9 mouse cellular contexts compared by ENCODE assay signal in genomic region chr8:105288231-105288630, GRCm38 (mm10). TPM values are rescaled to one million over a fixed set of nuclear protein-coding genes. Genes with fewer than 3 reads are reported as not detected.
A peak's percentile ranks its signal among the peaks of the same experiment; 100 is the strongest.
DNase-seq lines count a peak whose midpoint lies in the region; ATAC-seq and TF ChIP-seq lines count a peak whose summit lies in the region.
"Had no signal": no experiment of that assay in that cellular context is flagged by ENCODE, and none has a peak within 500 bp of the region (broad histone marks: within the 10 kb centered on the region; RNA-seq: fewer than 3 reads in every experiment).

No protein-coding gene starts in this region.

- H3K4me3 ChIP-seq in heart, embryonic 11.5 days (ENCODE audit: low read depth, low read length), result no peak overlapping the region
- no peak overlapping the region for H3K4me3 ChIP-seq in heart, adult 2 months
- H3K4me3 ChIP-seq in testis, adult 2 months (ENCODE audit: control insufficient read depth, low read depth, low read length), result peak overlapping the region; percentile 95
- H3K4me3 ChIP-seq in intestine, postnatal 0 days (ENCODE audit: low read depth, low read length), result no peak overlapping the region
- H3K4me3 ChIP-seq in stomach, embryonic 16.5 days (replicated peaks; ENCODE audit: low read length), result peak overlapping the region; percentile 64

- H3K4me1 ChIP-seq in heart, embryonic 11.5 days (ENCODE audit: control insufficient read depth, insufficient read depth, low read length), result peaks cover 20% of the 10 kb centered on the region
- H3K4me1 ChIP-seq in heart, adult 2 months (ENCODE audit: control insufficient read depth, insufficient read depth, low read length), result peaks cover 11% of the 10 kb centered on the region
- peaks cover 17% of the 10 kb centered on the region for H3K4me1 ChIP-seq in testis, adult 2 months (ENCODE audit: control insufficient read depth, insufficient read depth, low read length)
- peaks cover 13% of the 10 kb centered on the region; the same call in 1 of the 2 replicates for H3K4me1 ChIP-seq in intestine, postnatal 0 days (replicated peaks; ENCODE audit: control insufficient read depth, insufficient read depth, low read length)
- H3K4me1 ChIP-seq in stomach, embryonic 16.5 days (ENCODE audit: control insufficient read depth, insufficient read depth, low read length), result peaks cover 21% of the 10 kb centered on the region

- H3K9me3 ChIP-seq in heart, embryonic 11.5 days (replicated peaks; ENCODE audit: control insufficient read depth, low read length), result no peaks in the 10 kb centered on the region
- H3K9me3 ChIP-seq in intestine, postnatal 0 days (ENCODE audit: control insufficient read depth), result no peaks in the 10 kb centered on the region
- no peaks in the 10 kb centered on the region for H3K9me3 ChIP-seq in stomach, embryonic 16.5 days (replicated peaks; ENCODE audit: control insufficient read depth, low read length)

- intact Hi-C loops in heart, adult 2 months (cut with DNase I), result loop anchor here (2.0 kb wide), 1 partner anchor 63 kb away; the partner anchor contains the start of gene D230025D16Rik

- no peak for TF ChIP-seq POLR2A in heart, adult 2 months (IDR thresholded peaks at IDR 0.05; ENCODE audit: insufficient read depth, low read depth, low read length)
- TF ChIP-seq POLR2A in testis, adult 2 months (IDR thresholded peaks at IDR 0.05; ENCODE audit: control insufficient read depth, low read depth, low read length), result no peak

- TF ChIP-seq CTCF in heart, adult 2 months (IDR thresholded peaks at IDR 0.05), result no peak
- TF ChIP-seq CTCF in testis, adult 2 months (IDR thresholded peaks at IDR 0.05; ENCODE audit: control insufficient read depth, insufficient read depth, insufficient replicate concordance, low read depth, low read length), result no peak
- peak; percentile 19; the same call in 1 of the 2 replicates for TF ChIP-seq CTCF in intestine, postnatal 0 days (IDR thresholded peaks at IDR 0.05; ENCODE audit: low read depth)

- no peak for TF ChIP-seq EP300 in heart, adult 2 months (IDR thresholded peaks at IDR 0.05; ENCODE audit: insufficient read depth, low read depth, low read length)

- no peak for ATAC-seq in heart, embryonic 11.5 days (replicated peaks; ENCODE audit: insufficient number of reproducible peaks, low FRiP score, low TSS enrichment)
- ATAC-seq in intestine, postnatal 0 days, result no peak
- ATAC-seq in stomach, embryonic 16.5 days (ENCODE audit: insufficient read depth, low FRiP score), result no peak

- H3K9ac ChIP-seq in heart, embryonic 11.5 days (ENCODE audit: low read depth, low read length), result no peak overlapping the region
- no peak overlapping the region for H3K9ac ChIP-seq in heart, adult 2 months (ENCODE audit: low read depth, low read length)
- H3K9ac ChIP-seq in intestine, postnatal 0 days (ENCODE audit: low read depth, low read length), result no peak overlapping the region
- no peak overlapping the region for H3K9ac ChIP-seq in stomach, embryonic 16.5 days (ENCODE audit: low read length)

- H3K27ac ChIP-seq in heart, embryonic 11.5 days (ENCODE audit: low read depth, low read length), result no peak overlapping the region
- H3K27ac ChIP-seq in heart, adult 2 months, result no peak overlapping the region
- no peak overlapping the region for H3K27ac ChIP-seq in testis, adult 2 months (ENCODE audit: control insufficient read depth, insufficient read depth, low read depth, low read length)
- H3K27ac ChIP-seq in intestine, postnatal 0 days (ENCODE audit: low read depth, low read length), result no peak overlapping the region
- H3K27ac ChIP-seq in stomach, embryonic 16.5 days (ENCODE audit: low read length), result no peak overlapping the region; the same call in 1 of the 2 replicates

- no peak for DNase-seq in heart, adult 2 months
- no peak for DNase-seq in testis, postnatal 14 days (ENCODE audit: low spot score)
- DNase-seq in right cerebral cortex, postnatal 36 days (ENCODE audit: low spot score in 2 of 2), result no peak
- DNase-seq in spleen, postnatal 14 days (ENCODE audit: low spot score in 2 of 2), result no peak
- DNase-seq: right cerebral cortex, postnatal 25 days had no signal

- H3K27me3 ChIP-seq in heart, embryonic 11.5 days (ENCODE audit: control insufficient read depth, insufficient read depth, low read length), result peaks cover 11% of the 10 kb centered on the region
- H3K27me3 ChIP-seq in heart, adult 2 months (ENCODE audit: control insufficient read depth, insufficient read depth, low read length), result no peaks in the 10 kb centered on the region
- no peaks in the 10 kb centered on the region; the same call in 1 of the 2 replicates for H3K27me3 ChIP-seq in testis, adult 2 months (ENCODE audit: control insufficient read depth, insufficient read depth, low read length)
- peaks cover 12% of the 10 kb centered on the region for H3K27me3 ChIP-seq in intestine, postnatal 0 days (replicated peaks; ENCODE audit: control insufficient read depth, insufficient read depth, low read length)
- peaks cover 6% of the 10 kb centered on the region; the same call in 1 of the 2 replicates for H3K27me3 ChIP-seq in stomach, embryonic 16.5 days (ENCODE audit: control insufficient read depth, insufficient read depth, low read length)

- no peaks in the 10 kb centered on the region for H3K79me2 ChIP-seq in heart, adult 2 months (replicated peaks; ENCODE audit: control insufficient read depth, insufficient read depth, low read length)

- WGBS in heart, embryonic 11.5 days (ENCODE audit: insufficient replicate concordance), result 89% methylated on average over 5 of the region's 5 CpGs
- WGBS in heart, adult 2 months, result 90% methylated on average over 5 of the region's 5 CpGs
- 85% methylated on average over 5 of the region's 5 CpGs for WGBS in intestine, postnatal 0 days
- WGBS in stomach, embryonic 16.5 days, result 84% methylated on average over 5 of the region's 5 CpGs

- no peaks in the 10 kb centered on the region; the same call in 1 of the 2 replicates for H3K36me3 ChIP-seq in heart, embryonic 11.5 days (ENCODE audit: control insufficient read depth, insufficient read depth, low read length)
- H3K36me3 ChIP-seq in heart, adult 2 months (ENCODE audit: control insufficient read depth, insufficient read depth, low read length), result no peaks in the 10 kb centered on the region
- H3K36me3 ChIP-seq in testis, adult 2 months (ENCODE audit: control insufficient read depth, insufficient read depth, low read length), result no peaks in the 10 kb centered on the region
- no peaks in the 10 kb centered on the region for H3K36me3 ChIP-seq in intestine, postnatal 0 days (ENCODE audit: control insufficient read depth, insufficient read depth)
- no peaks in the 10 kb centered on the region for H3K36me3 ChIP-seq in stomach, embryonic 16.5 days (ENCODE audit: control insufficient read depth, insufficient read depth, low read length)

- peak overlapping the region; percentile 92; the same call in 1 of the 2 replicates for H3K4me2 ChIP-seq in heart, embryonic 11.5 days
- H3K4me2 ChIP-seq in intestine, postnatal 0 days (replicated peaks; ENCODE audit: low read depth), result no peak overlapping the region
- peak overlapping the region; percentile 93 for H3K4me2 ChIP-seq in stomach, embryonic 16.5 days (ENCODE audit: low read depth, low read length)

RNA-seq across cellular contexts. Expression of gene 4931428F04Rik, which starts 1.4 kb away (rescaled TPM):
- 4.5 and 6.7 TPM in 2 replicates for polyA plus RNA-seq in heart, embryonic 11.5 days (2014; fragmentation: Nextera tagmentation; extraction: Ambion mirVana)
- 1 to 10 TPM; 1.1 to 1.2 TPM for total RNA-seq in heart, adult 2 months (2021)
- polyA plus RNA-seq in heart, adult 2 months (2012; rRNA removed), result 2.1 and 3.5 TPM in 2 replicates
- 78.2 and 90.9 TPM in 2 replicates for polyA plus RNA-seq in testis, adult 2 months (2012; rRNA removed)
- polyA plus RNA-seq in intestine, postnatal 0 days (2015; fragmentation: Nextera tagmentation; extraction: Ambion mirVana), result 1.5 and 1.7 TPM in 2 replicates
- 8.0 and 9.2 TPM in 2 replicates for polyA plus RNA-seq in stomach, embryonic 16.5 days (2015; fragmentation: Nextera tagmentation; extraction: Ambion mirVana)

RNA-seq across cellular contexts. Expression of gene Exoc3l, which starts 7.7 kb away (rescaled TPM):
- polyA plus RNA-seq in heart, embryonic 11.5 days (2014; fragmentation: Nextera tagmentation; extraction: Ambion mirVana), result 10.8 and 15.0 TPM in 2 replicates
- 1 to 10 TPM; 3.9 to 4.7 TPM for total RNA-seq in heart, adult 2 months (2021)
- 10.5 and 11.8 TPM in 2 replicates for polyA plus RNA-seq in heart, adult 2 months (2012; rRNA removed)
- 28.2 and 28.5 TPM in 2 replicates for polyA plus RNA-seq in testis, adult 2 months (2012; rRNA removed)
- polyA plus RNA-seq in intestine, postnatal 0 days (2015; fragmentation: Nextera tagmentation; extraction: Ambion mirVana), result 2.5 and 3.1 TPM in 2 replicates
- polyA plus RNA-seq in stomach, embryonic 16.5 days (2015; fragmentation: Nextera tagmentation; extraction: Ambion mirVana), result 8.7 and 11.9 TPM in 2 replicates

RNA-seq across cellular contexts. Expression of gene E2f4, which starts 9.2 kb away (rescaled TPM):
- polyA plus RNA-seq in heart, embryonic 11.5 days (2014; fragmentation: Nextera tagmentation; extraction: Ambion mirVana), result 70.7 and 81.9 TPM in 2 replicates
- 10 to 100 TPM; 21.1 to 21.5 TPM for total RNA-seq in heart, adult 2 months (2021)
- 61.8 and 62.8 TPM in 2 replicates for polyA plus RNA-seq in heart, adult 2 months (2012; rRNA removed)
- polyA plus RNA-seq in testis, adult 2 months (2012; rRNA removed), result 64.1 and 67.7 TPM in 2 replicates
- polyA plus RNA-seq in intestine, postnatal 0 days (2015; fragmentation: Nextera tagmentation; extraction: Ambion mirVana), result 36.6 and 42.0 TPM in 2 replicates
- polyA plus RNA-seq in stomach, embryonic 16.5 days (2015; fragmentation: Nextera tagmentation; extraction: Ambion mirVana), result 72.0 and 74.0 TPM in 2 replicates

RNA-seq across cellular contexts. Expression of gene Nol3, which starts 12.3 kb away (rescaled TPM):
- polyA plus RNA-seq in heart, embryonic 11.5 days (2014; fragmentation: Nextera tagmentation; extraction: Ambion mirVana), result 1.8 and 2.0 TPM in 2 replicates
- 10 to 100 TPM; 19.7 to 23.0 TPM for total RNA-seq in heart, adult 2 months (2021)
- 17.3 and 19.1 TPM in 2 replicates for polyA plus RNA-seq in heart, adult 2 months (2012; rRNA removed)
- 0.09 and 0.11 TPM in 2 replicates for polyA plus RNA-seq in testis, adult 2 months (2012; rRNA removed)
- polyA plus RNA-seq in intestine, postnatal 0 days (2015; fragmentation: Nextera tagmentation; extraction: Ambion mirVana), result 0.76 and 0.90 TPM in 2 replicates
- 1.3 and 2.3 TPM in 2 replicates for polyA plus RNA-seq in stomach, embryonic 16.5 days (2015; fragmentation: Nextera tagmentation; extraction: Ambion mirVana)

RNA-seq across cellular contexts. Expression of gene Elmo3, which starts 17.2 kb away (rescaled TPM):
- polyA plus RNA-seq in heart, embryonic 11.5 days (2014; fragmentation: Nextera tagmentation; extraction: Ambion mirVana), result 2.9 and 4.2 TPM in 2 replicates
- under 1 TPM; 0.70 to 0.73 TPM for total RNA-seq in heart, adult 2 months (2021)
- polyA plus RNA-seq in heart, adult 2 months (2012; rRNA removed), result 2.8 and 3.5 TPM in 2 replicates
- 3.5 and 5.0 TPM in 2 replicates for polyA plus RNA-seq in testis, adult 2 months (2012; rRNA removed)
- 34.2 TPM in 2 replicates for polyA plus RNA-seq in intestine, postnatal 0 days (2015; fragmentation: Nextera tagmentation; extraction: Ambion mirVana)
- polyA plus RNA-seq in stomach, embryonic 16.5 days (2015; fragmentation: Nextera tagmentation; extraction: Ambion mirVana), result 18.9 and 19.4 TPM in 2 replicates

Comparison
In these comparisons a context has a peak if more than half of its experiments do, and no peak if none do; other contexts are left out.
1. H3K4me3 ChIP-seq: peak in testis, adult 2 months (single experiment) and stomach, embryonic 16.5 days (single experiment); none in heart, embryonic 11.5 days (single experiment), heart, adult 2 months (single experiment) and intestine, postnatal 0 days (single experiment).